Mouse (Mus musculus) forebrain, postnatal 0 days (tissue): ENCODE measurements around the gene Olfr1371. TPM values are rescaled to one million over a fixed set of nuclear protein-coding genes. Genes with fewer than 3 reads are reported as not detected.
A peak's percentile ranks its signal among the peaks of the same experiment; 100 is the strongest.

Source experiments
- ATAC-seq: fragments of 200-750 bp; cut with Nextera tagmentation; 2 replicates; pipeline ENCODE4 v1.8.0; 2017; ENCODE audit warnings: mild to moderate bottlenecking, moderate library complexity
- DNase-seq: peaks from one replicate; pipeline ENCODE4 v3.0.0-alpha.2; 2015
- H3K27ac ChIP-seq: fragments of 300-500 bp; sonication (generic); 2 replicates; pipeline ENCODE4 v1.5.1; 2014; ENCODE audit warnings: low read depth, mild to moderate bottlenecking, antibody characterized with exemption, low read length, moderate library complexity, mixed read lengths
- H3K27me3 ChIP-seq: fragments of 300-500 bp; sonication (generic); 2 replicates; pipeline ENCODE4 v1.6.1; 2014; ENCODE audit warnings: mild to moderate bottlenecking, low read length, mixed read lengths; ENCODE audit not compliant: insufficient read depth
- H3K36me3 ChIP-seq: fragments of 300-500 bp; sonication (generic); 2 replicates; pipeline ENCODE4 v1.6.1; 2014; ENCODE audit warnings: mild to moderate bottlenecking, moderate library complexity; ENCODE audit not compliant: insufficient read depth
- H3K4me1 ChIP-seq: fragments of 300-500 bp; sonication (generic); 2 replicates; pipeline ENCODE4 v1.6.1; 2014; ENCODE audit warnings: antibody characterized with exemption; ENCODE audit not compliant: insufficient read depth
- H3K4me2 ChIP-seq: fragments of 300-500 bp; sonication (generic); 2 replicates; pipeline ENCODE4 v1.6.1; 2014; ENCODE audit warnings: low read depth, mild to moderate bottlenecking, moderate library complexity
- H3K4me3 ChIP-seq: fragments of 300-500 bp; sonication (generic); 2 replicates; pipeline ENCODE4 v1.5.1; 2014; ENCODE audit warnings: low read depth, low read length, mixed read lengths
- H3K9ac ChIP-seq: fragments of 300-500 bp; sonication (generic); 2 replicates; pipeline ENCODE4 v1.6.1; 2014; ENCODE audit warnings: mild to moderate bottlenecking
- H3K9me3 ChIP-seq: fragments of 300-500 bp; sonication (generic); 2 replicates; pipeline ENCODE4 v1.6.1; 2016; ENCODE audit warnings: low read length
- CTCF ChIP-seq: sonication (generic); IDR thresholded peaks from 2 replicates; pipeline ENCODE4 v1.5.1; 2016; ENCODE audit warnings: antibody characterized with exemption, control low read depth, low read depth
- WGBS: fragments of 180-500 bp; shearing (Covaris S2); extraction: QIAGEN DNeasy Blood & Tissue Kit; methylation state at CpG from one replicate; pipeline ENCODE4 v1.1.7; 2014; 5-methylcytosine and 5-hydroxymethylcytosine counted together
- polyA plus RNA-seq: library from polyadenylated mRNA; unstranded; fragments of >200 nt; fragmentation: Nextera tagmentation; extraction: Ambion mirVana; gene quantifications from 2 replicates; pipeline ENCODE4 v1.2.1, GENCODE M21; 2015
- total RNA-seq: library from RNA; depleted of rRNA; stranded (reverse); fragments of >200 nt; gene quantifications from 2 replicates; pipeline ENCODE4 v1.2.3, GENCODE M21; 2014; rRNA removed

The Olfr1371 gene
- not detected in 2 replicates for total RNA-seq
- not detected in 2 replicates for polyA plus RNA-seq

GRCm38 (mm10) chr11:52213887-52214286 lies at the start of gene Olfr1371:
TSS of gene Olfr1371 (minus strand) at chr11:52213987.
- DNase-seq = no peak
- Histone ChIP-seq H3K9ac (no peak within 1 kb of the TSS), H3K27ac (no peak within 1 kb of the TSS), H3K4me2 (no peak within 1 kb of the TSS), H3K4me1 (no peaks in the 10 kb centered on the region), H3K9me3 (no peaks in the 10 kb centered on the region), H3K4me3 (no peak within 1 kb of the TSS), H3K36me3 (no peaks in the 10 kb centered on the region), H3K27me3 (no peaks in the 10 kb centered on the region)
- no peak for ATAC-seq
- TF ChIP-seq CTCF = no peak

GRCm38 (mm10) chr11:52262338-52262737 lies 48.6 kb upstream of the Olfr1371 start:
- Histone ChIP-seq H3K27me3 (no peaks in the 10 kb centered on the region), H3K36me3 (no peaks in the 10 kb centered on the region), H3K4me3 (no peak overlapping the region), H3K4me1 (no peaks in the 10 kb centered on the region), H3K27ac (no peak overlapping the region), H3K9me3 (no peaks in the 10 kb centered on the region), H3K9ac (no peak overlapping the region), H3K4me2 (no peak overlapping the region)
- ATAC-seq (no peak), DNase-seq (no peak)
- TF ChIP-seq CTCF = no peak
- WGBS = 92% methylated on average over 11 of the region's 11 CpGs

DNA sequence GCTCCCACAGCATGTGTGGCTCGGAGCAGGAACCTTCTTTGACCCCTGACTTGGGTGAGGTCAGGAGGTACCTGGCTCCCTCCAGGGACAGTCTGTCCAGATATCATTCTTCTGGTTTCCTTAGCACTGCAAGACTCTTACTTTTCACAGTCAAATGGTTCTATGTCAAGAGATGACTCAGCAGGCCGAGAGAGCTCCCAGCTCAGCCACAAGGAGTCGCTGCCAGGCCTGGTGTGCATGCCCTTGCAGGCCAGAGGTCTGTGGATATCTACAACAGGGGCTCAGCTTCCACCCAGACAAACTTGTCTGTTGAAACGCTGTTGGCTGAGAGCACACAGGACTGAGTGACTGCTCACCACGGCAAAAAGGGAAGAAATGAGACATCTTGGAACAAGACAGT lies 48.1 kb upstream of the Olfr1371 start:
- H3K4me2 ChIP-seq = no peak overlapping the region
- no peak overlapping the region for H3K4me3 ChIP-seq
- H3K9ac ChIP-seq = no peak overlapping the region
- ATAC-seq (no peak), DNase-seq (no peak)
- no peaks in the 10 kb centered on the region for H3K9me3 ChIP-seq
- no peak overlapping the region for H3K27ac ChIP-seq
- no peaks in the 10 kb centered on the region for H3K36me3 ChIP-seq
- 69% methylated on average over 5 of the region's 5 CpGs for WGBS
- no peaks in the 10 kb centered on the region for H3K27me3 ChIP-seq
- H3K4me1 ChIP-seq = no peaks in the 10 kb centered on the region
- peak; percentile 54 for TF ChIP-seq CTCF

- WGBS = 66% methylated on average over 4 of the region's 4 CpGs
- no peak overlapping the region for H3K4me3 ChIP-seq
- DNase-seq (no peak), ATAC-seq (no peak)
- no peak overlapping the region for H3K27ac ChIP-seq
- no peaks in the 10 kb centered on the region for H3K9me3 ChIP-seq
- no peak overlapping the region for H3K4me2 ChIP-seq
- TF ChIP-seq CTCF = no peak
- no peak overlapping the region for H3K9ac ChIP-seq
- no peaks in the 10 kb centered on the region for H3K36me3 ChIP-seq
- H3K27me3 ChIP-seq = no peaks in the 10 kb centered on the region
- no peaks in the 10 kb centered on the region for H3K4me1 ChIP-seq
These were observed 47.1 kb upstream of the Olfr1371 start for GRCm38 (mm10) chr11:52260878-52261277.

GRCm38 (mm10) chr11:52258711-52259110 lies 44.9 kb upstream of the Olfr1371 start:
- no peaks in the 10 kb centered on the region for H3K9me3 ChIP-seq
- no peak for DNase-seq
- no peak overlapping the region for H3K4me2 ChIP-seq
- H3K27me3 ChIP-seq = no peaks in the 10 kb centered on the region
- no peak for ATAC-seq
- H3K9ac ChIP-seq = no peak overlapping the region
- 76% methylated on average over 5 of the region's 5 CpGs for WGBS
- H3K4me3 ChIP-seq = no peak overlapping the region
- TF ChIP-seq CTCF = no peak
- no peak overlapping the region for H3K27ac ChIP-seq
- 0 out of 2 replicates have a peak, but pooled peaks cover 2% of the 10 kb centered on the region for H3K36me3 ChIP-seq
- H3K4me1 ChIP-seq = no peaks in the 10 kb centered on the region

GRCm38 (mm10) chr11:52257376-52257775 lies 43.6 kb upstream of the Olfr1371 start:
- Histone ChIP-seq H3K4me3 (no peak overlapping the region), H3K9ac (no peak overlapping the region), H3K9me3 (no peaks in the 10 kb centered on the region), H3K27me3 (no peaks in the 10 kb centered on the region), H3K4me1 (no peaks in the 10 kb centered on the region), H3K36me3 (0 out of 2 replicates have a peak, but pooled peaks cover 2% of the 10 kb centered on the region), H3K27ac (no peak overlapping the region), H3K4me2 (no peak overlapping the region)
- WGBS = 92% methylated on average over 3 of the region's 3 CpGs
- TF ChIP-seq CTCF = no peak
- no peak for ATAC-seq
- DNase-seq = no peak

GRCm38 (mm10) chr11:52255077-52255476 lies 41.3 kb upstream of the Olfr1371 start:
- 0 out of 2 replicates have a peak, but pooled peaks cover 2% of the 10 kb centered on the region for H3K36me3 ChIP-seq
- no peak overlapping the region for H3K27ac ChIP-seq
- no peak for TF ChIP-seq CTCF
- H3K9me3 ChIP-seq = no peaks in the 10 kb centered on the region
- DNase-seq (no peak), ATAC-seq (no peak)
- H3K4me1 ChIP-seq = no peaks in the 10 kb centered on the region
- WGBS = 89% methylated on average over 8 of the region's 8 CpGs
- no peaks in the 10 kb centered on the region for H3K27me3 ChIP-seq
- H3K4me3 ChIP-seq = no peak overlapping the region
- H3K9ac ChIP-seq = no peak overlapping the region
- H3K4me2 ChIP-seq = no peak overlapping the region
